Mouse (Mus musculus) layer of hippocampus, adult 18-20 months (tissue): Measurements from ENCODE around the gene Dscam. TPM values are rescaled to one million over a fixed set of nuclear protein-coding genes. Genes with fewer than 3 reads are reported as not detected.
"Not testable (repeated sequence)": the region's sequence is repeated elsewhere in the genome, so short reads cannot be mapped to it uniquely, and the experiment has no call there.

Source experiments
- DNase-seq, 2 experiments: peaks; one replicate each; pipeline ENCODE4 v3.0.0; 2022; ENCODE audit warnings: low spot score in 2 of 2
- total RNA-seq, 2 experiments: library from RNA; stranded (reverse); gene quantifications; 2 replicates each; pipeline ENCODE4 v1.2.3; 2021

Gene Dscam
- total RNA-seq, 2 experiments from 2014 or later: 35.7 to 36.8 TPM

- DNase-seq: peak; percentile 22 to 42
Observed at GRCm38 (mm10) chr16:96888036-96888435, 282.5 kb downstream of the Dscam start.

GRCm38 (mm10) chr16:96885817-96886216 lies 284.7 kb downstream of the Dscam start:
- DNase-seq: peak in 1 of 2 experiments; percentile 60

- DNase-seq: not testable (repeated sequence)
Observed at GRCm38 (mm10) chr16:96884590-96884989, 286.0 kb downstream of the Dscam start.

- DNase-seq: no peak
Observed at GRCm38 (mm10) chr16:96877271-96877670, 293.3 kb downstream of the Dscam start.

- DNase-seq: peak in 1 of 2 experiments; percentile 36
Observed at GRCm38 (mm10) chr16:96872799-96873198, 297.8 kb downstream of the Dscam start.

- peak in 1 of 2 experiments; percentile 74 for DNase-seq
Observed at GRCm38 (mm10) chr16:96857571-96857970, 313.0 kb downstream of the Dscam start.

GRCm38 (mm10) chr16:96855060-96855459 lies 315.5 kb downstream of the Dscam start:
- DNase-seq: no peak

- DNase-seq: peak in 1 of 2 experiments; percentile 77
Observed at GRCm38 (mm10) chr16:96852383-96852782, 318.2 kb downstream of the Dscam start.

GRCm38 (mm10) chr16:96848916-96849315 lies 321.6 kb downstream of the Dscam start:
- peak; percentile 43 to 74 for DNase-seq

GRCm38 (mm10) chr16:96846585-96846984 lies 324.0 kb downstream of the Dscam start:
- no peak for DNase-seq

- DNase-seq: no peak
Observed at GRCm38 (mm10) chr16:96846113-96846512, 324.4 kb downstream of the Dscam start.

GRCm38 (mm10) chr16:96845475-96846098 lies 325.0 kb downstream of the Dscam start:
- no peak for DNase-seq

GRCm38 (mm10) chr16:96843691-96844400 lies 326.7 kb downstream of the Dscam start:
- DNase-seq: peak; percentile 60 to 70

- DNase-seq: no peak
Observed at GRCm38 (mm10) chr16:96842829-96843360, 327.7 kb downstream of the Dscam start.

- DNase-seq: peak; percentile 35 to 85
Observed at GRCm38 (mm10) chr16:96819649-96820048, 350.9 kb downstream of the Dscam start.

GRCm38 (mm10) chr16:96806298-96806697 lies 364.3 kb downstream of the Dscam start:
- DNase-seq: no peak

GRCm38 (mm10) chr16:96802636-96803035 lies 367.9 kb downstream of the Dscam start:
- no peak for DNase-seq

GRCm38 (mm10) chr16:96801650-96802237 lies 368.8 kb downstream of the Dscam start:
- DNase-seq: no peak

GRCm38 (mm10) chr16:96795431-96795830 lies 375.1 kb downstream of the Dscam start:
- DNase-seq: peak in 1 of 2 experiments; percentile 46

GRCm38 (mm10) chr16:96791307-96791706 lies 379.2 kb downstream of the Dscam start:
- no peak for DNase-seq

GRCm38 (mm10) chr16:96788286-96788685 lies 382.3 kb downstream of the Dscam start:
- DNase-seq: no peak

GRCm38 (mm10) chr16:96779021-96779420 lies 391.5 kb downstream of the Dscam start:
- DNase-seq: no peak
